Mouse (Mus musculus): ENCODE results near the gene Pwp1.
A peak's percentile ranks its signal among the peaks of the same experiment; 100 is the strongest.
"Not testable (repeated sequence)": the region's sequence is repeated elsewhere in the genome, so short reads cannot be mapped to it uniquely, and the experiment has no call there.

Pwp1 gene

GRCm38 (mm10) chr10:85829085-85829853, at the start of gene Pwp1:
TSS of gene Pwp1 (plus strand) at chr10:85829494.
- not testable (repeated sequence) for DNase-seq (ENCODE audit: low spot score in 2 of 2)

DNA sequence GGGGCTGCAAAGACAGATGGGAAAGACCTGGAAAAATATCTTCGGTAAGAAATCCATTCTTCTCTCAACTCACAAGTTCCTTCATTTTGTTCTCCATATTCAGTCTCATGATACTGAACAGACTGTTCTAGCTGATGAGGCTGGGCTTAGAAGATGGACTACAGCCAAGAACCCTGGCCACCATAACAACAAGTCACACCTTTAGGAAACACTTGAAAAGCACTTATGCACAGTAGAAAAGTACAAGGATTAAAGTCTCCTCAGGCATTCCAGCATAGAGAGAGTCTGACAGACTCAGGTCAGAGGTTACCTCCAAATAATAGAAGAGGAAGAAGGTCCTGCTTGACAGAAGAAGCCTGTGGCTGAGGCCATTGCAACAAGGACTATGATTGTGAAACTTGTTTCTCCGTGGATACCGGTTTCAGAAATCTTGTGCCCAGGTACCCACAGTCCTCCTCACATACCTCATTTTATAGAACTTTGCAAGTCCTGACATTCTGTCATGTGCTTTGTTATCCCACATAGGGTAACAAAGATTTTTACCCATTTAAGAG, 7.1 kb upstream of the Pwp1 start:
- not testable (repeated sequence) for DNase-seq (ENCODE audit: low spot score in 2 of 2)

- DNase-seq (ENCODE audit: low spot score in 2 of 2), result not testable (repeated sequence)
Observed at GRCm38 (mm10) chr10:85823752-85824151, 5.5 kb upstream of the Pwp1 start.

DNA sequence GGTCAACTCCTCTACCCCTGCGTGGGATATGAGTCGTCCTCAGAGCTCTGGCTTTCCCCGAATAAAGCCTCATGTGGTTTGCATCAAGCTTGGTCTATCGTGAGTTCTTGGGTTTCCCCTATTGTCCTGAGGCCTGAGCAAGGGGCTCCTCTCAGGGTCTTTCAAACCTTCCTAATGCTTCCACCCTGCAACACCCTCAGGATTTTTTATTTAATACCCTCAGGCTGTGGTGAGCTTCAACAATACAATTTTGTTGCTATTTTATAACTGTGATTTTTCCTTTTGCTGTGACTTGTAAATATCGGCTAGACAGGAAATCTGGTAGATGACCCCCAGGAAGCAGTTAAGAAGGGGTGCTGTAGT, 591 bp upstream of the Pwp1 start:
- DNase-seq (ENCODE audit: low spot score in 2 of 2), result not testable (repeated sequence)

GRCm38 (mm10) chr10:85846105-85846862, 17.0 kb downstream of the Pwp1 start:
- DNase-seq (ENCODE audit: low spot score in 2 of 2), result no peak

- peak; percentile 86 to 93 for DNase-seq (ENCODE audit: low spot score in 2 of 2)
Observed at GRCm38 (mm10) chr10:85871698-85872478, 42.6 kb downstream of the Pwp1 start.

DNA sequence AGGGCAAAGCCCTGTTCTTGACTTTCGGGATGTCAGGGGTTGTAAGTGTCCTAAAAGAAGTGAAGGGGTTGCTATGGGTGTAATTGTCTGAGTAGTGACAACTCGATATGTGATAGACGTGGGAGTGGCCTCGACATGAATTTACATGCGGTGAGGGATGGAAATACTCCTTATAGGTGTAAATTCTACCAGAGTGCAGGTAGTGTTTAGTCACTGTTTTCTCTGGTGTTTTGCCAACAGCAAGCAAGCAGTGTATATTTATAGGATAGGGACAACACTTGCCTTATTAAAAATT, 43.1 kb downstream of the Pwp1 start:
- no peak for DNase-seq (ENCODE audit: low spot score in 2 of 2)

GRCm38 (mm10) chr10:85873861-85874544, 44.7 kb downstream of the Pwp1 start:
- DNase-seq (ENCODE audit: low spot score in 2 of 2), result no peak

DNA sequence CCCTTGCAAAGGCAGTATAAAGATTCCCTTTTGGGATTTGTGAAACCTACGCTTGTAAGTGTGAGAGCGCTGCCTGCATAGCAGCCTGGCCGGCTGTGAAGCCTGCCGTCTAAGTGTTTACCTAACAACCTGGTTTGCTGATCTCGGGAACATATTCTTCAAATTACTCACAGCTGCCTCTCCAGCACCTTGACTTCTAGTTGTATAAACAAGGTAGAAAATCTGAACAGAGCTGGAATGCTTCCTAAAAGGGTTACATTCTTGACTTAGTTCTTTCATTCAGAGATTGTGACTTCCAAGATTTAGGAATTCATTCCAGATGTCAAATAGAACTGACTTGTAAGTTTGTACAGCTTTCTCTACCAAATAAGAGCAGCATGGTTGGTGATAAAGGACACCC, 46.5 kb downstream of the Pwp1 start:
- DNase-seq (ENCODE audit: low spot score in 2 of 2), result no peak

DNA sequence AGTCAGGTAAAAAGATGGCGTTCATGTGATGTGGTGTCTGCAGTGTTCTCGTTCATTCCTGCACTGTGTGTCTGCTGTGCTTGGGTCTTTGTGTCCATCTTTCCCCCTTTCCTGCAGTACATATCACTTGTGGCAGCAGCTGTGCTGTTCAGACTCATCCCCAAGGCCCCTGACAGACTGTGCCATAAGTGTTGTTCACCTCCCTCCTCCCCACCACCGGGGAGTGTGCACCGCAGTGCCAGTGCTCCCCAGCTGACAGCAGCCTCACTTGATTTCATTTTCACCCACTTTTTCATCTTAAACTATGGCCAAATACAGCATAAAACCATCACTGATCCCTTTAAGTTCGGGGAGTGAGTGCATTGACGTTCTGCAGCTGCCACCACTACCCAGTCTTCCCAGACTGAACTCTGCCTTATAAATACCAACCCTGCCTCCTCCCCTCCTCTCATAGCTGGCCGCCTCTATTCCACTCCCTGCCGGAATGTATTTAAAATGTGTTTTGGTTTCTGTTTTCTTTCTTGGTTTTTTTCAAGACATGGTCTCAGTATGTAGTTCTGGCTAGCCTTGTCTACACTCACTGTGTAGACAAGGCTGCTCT, 50.7 kb downstream of the Pwp1 start:
- DNase-seq (ENCODE audit: low spot score in 2 of 2), result no peak

GRCm38 (mm10) chr10:85916498-85917309, 87.4 kb downstream of the Pwp1 start, which contains the start of gene Prdm4:
TSS of gene Prdm4 (minus strand) at chr10:85917142.
- DNase-seq (ENCODE audit: low spot score in 2 of 2), result peak; percentile 95 to 96

GRCm38 (mm10) chr10:85927676-85928445, 98.6 kb downstream of the Pwp1 start, which contains the start of gene Ascl4:
TSS of gene Ascl4 (plus strand) at chr10:85927681.
- DNase-seq (ENCODE audit: low spot score in 2 of 2), result no peak

DNA sequence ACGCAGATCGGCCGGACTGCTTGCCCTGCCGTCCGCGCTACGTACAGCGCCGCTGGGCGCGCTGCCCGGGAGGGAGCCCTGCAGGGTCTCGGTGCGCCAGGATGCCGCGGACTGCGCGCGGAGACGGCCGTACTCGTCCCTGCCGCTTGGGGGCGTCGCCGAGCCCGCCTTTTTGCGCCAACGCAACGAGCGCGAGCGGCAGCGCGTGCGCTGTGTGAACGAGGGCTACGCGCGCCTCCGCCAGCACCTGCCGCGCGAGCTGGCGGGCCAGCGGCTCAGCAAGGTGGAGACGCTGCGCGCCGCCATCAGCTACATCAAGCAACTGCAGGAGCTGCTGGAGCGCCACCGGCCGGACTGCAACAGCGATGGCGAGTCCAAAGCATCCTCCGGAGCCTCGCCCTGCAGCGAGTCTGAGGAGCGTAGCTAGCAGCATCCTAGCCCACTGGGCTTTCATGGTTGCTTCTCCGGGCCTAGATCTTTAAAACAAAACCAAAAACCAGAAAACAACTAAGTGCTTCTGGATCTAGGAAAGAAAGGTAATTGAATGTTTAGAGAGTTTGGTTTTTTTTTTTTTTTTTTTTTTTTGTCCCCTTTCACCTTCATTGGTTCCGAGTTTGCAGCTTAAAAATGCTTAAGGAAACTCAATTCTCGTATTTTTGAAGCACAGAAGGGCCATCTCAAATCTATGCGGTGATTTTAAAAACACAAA, 99.4 kb downstream of the Pwp1 start:
- DNase-seq (ENCODE audit: low spot score in 2 of 2), result peak; percentile 37 to 62

DNA sequence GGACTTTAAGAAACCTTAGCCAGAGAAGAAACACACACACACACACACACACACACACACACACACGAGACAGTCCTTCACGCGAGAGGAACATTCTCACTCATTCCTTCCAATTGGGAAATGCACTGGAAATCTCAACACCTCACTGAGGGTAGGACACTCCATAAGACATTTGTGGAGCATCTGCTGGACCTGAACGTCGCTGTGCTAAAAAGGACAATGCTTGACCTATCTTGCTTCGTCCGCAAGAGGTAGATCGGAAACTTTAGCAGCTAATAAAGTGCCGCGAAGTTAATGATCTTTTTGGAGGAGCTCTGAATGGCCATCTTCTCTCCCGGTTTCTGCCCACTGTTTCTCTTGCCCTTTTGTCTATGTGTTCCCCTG, 99.9 kb downstream of the Pwp1 start:
- no peak for DNase-seq (ENCODE audit: low spot score in 2 of 2)

GRCm38 (mm10) chr10:85929962-85930361, 100.7 kb downstream of the Pwp1 start:
- DNase-seq (ENCODE audit: low spot score in 2 of 2), result no peak

- DNase-seq (ENCODE audit: low spot score in 2 of 2), result no peak
Observed at GRCm38 (mm10) chr10:85936280-85936965, 107.1 kb downstream of the Pwp1 start.
